Mouse (Mus musculus) A20 (cell line): ENCODE data around the gene Fam49a.

Experiments used
- DNase-seq: peaks from one replicate; pipeline ENCODE4 v3.0.0-alpha.2; 2011; ENCODE audit warnings: low read depth, low spot score

The Fam49a gene

DNA sequence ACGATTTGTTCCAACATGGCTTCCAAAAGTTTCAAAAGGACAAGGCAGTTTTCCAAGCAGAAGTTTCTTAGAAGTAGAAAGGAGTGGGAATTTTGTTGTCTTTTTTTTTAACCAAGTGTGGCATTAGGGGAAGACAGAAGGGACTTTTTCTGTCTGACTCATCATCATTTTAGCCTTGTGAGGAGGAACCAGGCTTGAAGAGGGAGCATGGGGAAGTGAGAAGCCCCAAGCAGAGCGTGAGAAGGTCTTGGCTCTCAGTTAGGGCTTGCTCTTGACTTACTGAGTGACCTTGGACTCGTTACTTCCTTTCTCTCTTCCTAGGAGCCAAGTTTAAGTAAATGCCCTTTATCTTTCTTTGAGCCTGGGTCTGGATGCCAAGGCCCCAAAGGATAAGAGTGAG is 8.6 kb downstream of the Fam49a start:
- DNase-seq, result peak; percentile 12

GRCm38 (mm10) chr12:12274115-12274514 is 12.2 kb downstream of the Fam49a start:
- no peak for DNase-seq

- no peak for DNase-seq
These were observed 13.3 kb downstream of the Fam49a start for GRCm38 (mm10) chr12:12275124-12275779.

- no peak for DNase-seq
These were observed 16.0 kb downstream of the Fam49a start for GRCm38 (mm10) chr12:12277741-12278463.

- DNase-seq, result no peak
These were observed 16.5 kb downstream of the Fam49a start for GRCm38 (mm10) chr12:12278464-12278872.

- no peak for DNase-seq
These were observed 21.9 kb downstream of the Fam49a start for GRCm38 (mm10) chr12:12283702-12284288.

DNA sequence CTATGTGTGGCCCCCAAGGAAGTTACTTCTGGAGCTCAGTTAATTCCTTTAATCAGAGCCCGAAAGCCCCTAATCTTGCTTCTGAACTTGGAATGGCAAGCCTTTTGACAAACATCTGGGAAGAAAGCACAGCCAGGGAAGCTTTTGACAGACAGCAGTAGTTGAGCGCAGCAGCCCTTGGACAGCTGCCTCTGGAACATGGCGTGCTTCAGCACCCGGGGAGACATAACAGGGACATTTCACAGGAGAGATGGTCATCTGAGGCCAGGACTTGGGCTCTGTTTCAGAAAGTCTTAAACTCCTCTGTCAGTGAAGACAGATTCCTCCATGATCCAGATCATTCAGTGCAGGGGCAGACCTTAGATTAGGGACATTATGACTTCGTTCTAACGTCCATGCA is 22.6 kb downstream of the Fam49a start:
- DNase-seq, result no peak

DNA sequence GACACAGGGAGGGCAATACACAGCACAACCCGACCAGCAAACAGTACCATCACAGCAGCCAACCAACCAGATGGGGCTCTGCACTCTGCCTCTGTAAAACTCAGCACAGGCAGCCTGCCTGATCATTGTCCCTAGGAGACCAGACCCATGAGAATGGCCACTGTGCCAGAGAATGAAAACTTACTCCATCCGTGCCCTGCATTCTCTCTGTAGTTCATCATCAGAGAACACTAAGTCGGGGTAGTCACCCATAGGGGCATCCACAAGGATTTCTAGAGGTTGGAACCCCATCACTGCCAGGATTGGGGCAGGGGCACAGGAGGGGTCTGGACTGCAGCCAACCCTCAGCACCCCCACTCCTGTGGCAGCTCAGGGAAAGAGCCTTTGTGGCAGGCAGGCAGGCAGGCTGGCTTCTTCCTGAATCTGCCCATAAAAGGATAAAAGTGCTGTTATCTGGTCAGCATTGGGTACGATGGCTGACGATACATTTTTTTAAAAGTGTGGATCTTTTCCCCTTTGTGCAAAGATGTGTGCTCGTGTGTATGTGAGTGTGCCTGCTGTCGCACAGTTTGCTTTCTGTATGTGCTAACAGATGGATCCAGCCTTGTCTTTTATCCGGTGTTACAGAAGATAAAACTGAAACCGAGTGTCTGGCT is 25.3 kb downstream of the Fam49a start:
- DNase-seq, result no peak

- no peak for DNase-seq
These were observed 25.8 kb downstream of the Fam49a start for GRCm38 (mm10) chr12:12287787-12288132.

- DNase-seq, result no peak
These were observed 26.6 kb downstream of the Fam49a start for GRCm38 (mm10) chr12:12288586-12288985.

DNA sequence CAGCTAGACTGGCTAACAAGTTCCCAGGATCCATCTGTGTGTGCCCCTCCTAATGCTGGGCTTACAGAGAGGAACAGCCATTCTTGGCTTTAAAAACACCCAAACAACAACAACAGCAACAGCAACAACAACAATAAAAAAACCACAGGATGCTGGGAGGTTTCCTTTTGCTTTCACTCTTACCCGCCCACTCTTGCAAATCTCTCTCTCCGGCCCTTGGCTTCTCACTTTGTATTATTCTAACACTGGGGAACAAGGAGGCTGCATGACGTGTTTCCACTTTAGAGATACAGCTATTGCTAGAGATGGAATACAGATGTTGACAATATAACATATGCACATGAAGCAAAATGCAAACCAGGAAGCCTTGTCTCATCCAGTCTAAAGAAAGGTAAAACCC is 27.7 kb downstream of the Fam49a start:
- DNase-seq, result no peak

DNA sequence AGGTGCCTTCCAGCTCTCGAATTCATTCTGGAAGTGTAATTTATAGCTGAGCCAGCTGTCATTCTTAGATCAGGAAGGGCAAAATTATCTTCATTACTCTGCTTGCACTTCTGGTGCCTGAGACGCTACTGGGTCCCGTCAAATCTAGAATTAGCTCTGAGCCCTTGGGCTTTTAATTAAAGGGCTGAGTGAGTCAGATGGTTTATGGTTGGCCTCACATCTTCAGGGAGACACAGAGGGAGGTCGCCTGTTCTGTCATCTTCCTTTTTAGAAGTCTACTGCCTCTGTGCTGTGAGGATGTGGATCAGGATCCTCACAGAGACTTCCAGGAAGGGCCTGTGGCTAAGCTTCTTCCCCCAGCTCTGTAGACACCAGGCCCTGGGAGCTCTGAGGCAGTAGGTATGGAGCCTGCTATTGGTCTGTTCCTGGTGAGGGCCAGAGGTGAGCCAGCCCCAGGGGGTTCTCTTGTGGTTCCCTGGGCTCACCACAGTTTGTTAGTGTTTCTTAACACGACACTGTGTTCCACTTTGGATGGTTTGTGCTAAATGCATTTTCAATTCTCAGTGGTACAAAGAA is 30.2 kb downstream of the Fam49a start:
- DNase-seq, result no peak

- no peak for DNase-seq
These were observed 32.6 kb downstream of the Fam49a start for GRCm38 (mm10) chr12:12294380-12295171.

DNA sequence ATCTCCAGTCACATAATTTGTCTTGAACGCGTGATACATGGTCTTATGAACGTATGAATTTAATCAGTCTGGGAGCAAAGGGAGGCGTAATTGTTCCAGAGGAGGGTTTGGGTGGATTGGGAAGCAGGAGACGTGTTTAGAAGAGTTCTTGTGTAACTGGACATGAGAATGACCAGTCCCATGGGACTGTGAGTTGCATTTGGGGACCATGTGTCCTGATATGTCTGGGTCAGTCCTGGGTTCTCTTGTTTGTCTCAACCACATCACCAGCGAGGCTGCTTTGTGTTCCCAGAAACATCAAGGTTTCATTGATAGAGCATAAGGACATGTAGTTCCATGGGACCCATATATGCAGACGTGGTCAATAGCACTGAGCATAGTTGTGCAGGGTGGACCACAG is 36.5 kb downstream of the Fam49a start:
- DNase-seq, result no peak

- no peak for DNase-seq
These were observed 37.4 kb downstream of the Fam49a start for GRCm38 (mm10) chr12:12299303-12299702.

DNA sequence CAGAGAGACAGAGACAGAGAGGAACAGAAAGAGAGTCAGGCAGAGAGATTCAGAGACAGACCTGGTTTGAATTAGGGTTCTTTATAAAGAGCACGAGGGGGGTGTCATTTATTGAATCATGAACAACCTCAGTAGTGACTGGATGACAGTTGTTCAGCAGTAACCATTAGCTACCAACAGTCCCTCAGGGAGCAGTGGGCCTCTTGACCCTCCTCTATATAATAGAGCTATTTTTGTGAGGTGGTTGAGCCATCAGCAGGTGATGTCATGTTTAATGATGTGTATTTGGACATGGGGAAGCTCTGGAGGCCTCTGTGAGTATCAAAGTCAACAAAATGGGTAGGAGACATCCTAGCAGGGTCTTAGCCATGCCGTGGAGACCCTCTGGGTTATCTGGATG is 39.2 kb downstream of the Fam49a start:
- no peak for DNase-seq

GRCm38 (mm10) chr12:12301815-12302214 is 39.9 kb downstream of the Fam49a start:
- DNase-seq, result peak; percentile 66

DNA sequence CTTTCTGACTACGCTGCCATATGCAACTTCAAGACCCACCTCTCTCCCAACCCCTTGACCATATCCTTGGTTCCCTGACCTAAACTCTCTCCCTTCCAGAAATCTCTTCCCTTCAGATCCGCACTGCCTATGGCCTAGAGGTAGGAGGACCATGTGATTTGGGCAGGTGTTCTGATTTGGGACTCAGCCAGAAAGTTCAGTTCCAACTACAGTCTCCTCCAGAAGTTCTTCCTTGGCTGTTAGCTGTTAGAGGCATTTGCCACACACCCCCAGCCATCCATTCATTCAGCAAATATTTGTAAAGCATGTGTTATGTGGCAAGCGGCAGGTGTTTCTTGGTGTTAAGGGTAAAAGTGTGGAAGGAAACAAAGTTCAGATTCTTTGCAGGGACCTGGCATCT is 44.3 kb downstream of the Fam49a start:
- DNase-seq, result no peak

DNA sequence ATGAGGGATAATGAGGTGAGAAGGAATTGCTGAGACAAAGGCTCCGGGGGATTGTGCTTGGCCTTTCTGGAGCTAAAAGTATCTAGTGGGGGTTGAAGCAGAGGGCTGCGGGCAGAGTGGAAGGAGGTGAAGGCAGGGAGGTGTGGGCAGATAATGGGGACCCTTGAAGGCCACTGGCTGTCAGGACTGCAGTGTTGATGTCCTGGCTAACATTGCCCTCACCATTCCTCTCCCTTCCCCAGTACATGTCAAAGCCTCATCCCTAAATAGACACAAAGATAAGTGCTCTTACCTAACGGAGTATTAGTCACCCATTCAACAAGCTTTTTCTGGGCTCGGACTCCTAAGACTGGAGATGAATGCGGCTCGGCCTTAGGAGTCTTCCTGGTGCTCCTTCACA is 44.9 kb downstream of the Fam49a start:
- no peak for DNase-seq

- no peak for DNase-seq
These were observed 45.3 kb downstream of the Fam49a start for GRCm38 (mm10) chr12:12307245-12307644.

GRCm38 (mm10) chr12:12313437-12313836 is 51.5 kb downstream of the Fam49a start:
- DNase-seq, result peak; percentile 7
